Mouse (Mus musculus): ENCODE measurements around the gene Tlcd1.
"Not testable (repeated sequence)": the region's sequence is repeated elsewhere in the genome, so short reads cannot be mapped to it uniquely, and the experiment has no call there.

Tlcd1 gene

GRCm38 (mm10) chr11:78177903-78178858, 1.7 kb downstream of the Tlcd1 start:
- DNase-seq (ENCODE audit: low spot score) = peak; percentile 93

DNA sequence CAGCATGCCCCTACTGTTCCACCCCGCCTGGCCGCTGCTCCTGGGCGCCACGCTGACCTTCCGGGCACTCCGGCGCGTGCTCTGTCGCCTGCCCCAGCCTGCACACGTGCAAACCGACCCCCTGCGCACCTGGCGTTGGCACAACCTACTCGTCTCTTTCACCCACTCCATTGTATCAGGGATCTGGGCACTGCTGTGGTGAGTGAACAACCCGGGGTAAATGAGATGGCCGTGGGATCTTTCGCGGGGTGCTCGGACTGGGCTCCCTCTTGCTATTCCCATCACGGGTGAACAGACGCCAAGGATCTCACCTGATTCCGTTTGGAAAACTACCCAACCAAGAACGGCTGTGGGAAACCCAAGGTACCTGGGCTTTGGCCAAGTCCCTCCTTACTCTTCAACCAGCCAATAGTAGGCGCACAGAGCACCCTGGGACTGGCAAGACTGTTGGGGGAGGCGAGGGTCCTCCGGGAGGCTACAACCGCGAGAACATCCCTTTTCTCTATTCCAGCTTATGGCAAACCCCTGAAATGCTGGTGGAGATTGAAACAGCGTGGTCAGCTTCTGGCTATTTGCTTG, 2.4 kb downstream of the Tlcd1 start:
- DNase-seq (ENCODE audit: low spot score) = peak; percentile 62

DNA sequence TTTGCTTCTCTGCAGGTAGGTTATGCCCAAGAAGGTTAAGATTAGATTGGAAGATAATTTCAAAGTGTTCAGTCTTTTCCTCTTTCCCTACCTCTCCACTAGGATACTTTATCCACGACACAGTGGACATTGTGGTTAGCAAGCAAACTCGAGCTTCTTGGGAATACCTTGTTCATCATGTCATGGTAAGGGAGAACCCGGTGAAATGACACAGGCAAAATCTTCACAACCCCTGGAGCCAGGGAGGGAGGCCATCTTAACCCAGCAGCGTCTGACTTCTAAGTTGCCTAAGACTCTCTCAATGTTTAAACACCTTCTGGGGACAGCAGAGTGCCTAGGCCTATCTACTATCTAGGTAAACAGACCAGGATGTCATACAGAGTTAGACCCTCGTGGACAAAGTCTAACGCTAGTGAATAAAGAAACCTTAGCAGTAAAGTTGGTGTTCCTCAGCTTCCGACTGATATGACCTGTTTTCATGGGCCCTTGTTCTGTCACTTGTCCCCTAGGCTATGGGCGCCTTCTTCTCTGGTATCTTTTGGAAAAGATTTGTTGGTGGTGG, 3.0 kb downstream of the Tlcd1 start:
- no peak for DNase-seq (ENCODE audit: low spot score)

GRCm38 (mm10) chr11:78180081-78180761, 3.7 kb downstream of the Tlcd1 start:
- no peak for DNase-seq (ENCODE audit: low spot score)

DNA sequence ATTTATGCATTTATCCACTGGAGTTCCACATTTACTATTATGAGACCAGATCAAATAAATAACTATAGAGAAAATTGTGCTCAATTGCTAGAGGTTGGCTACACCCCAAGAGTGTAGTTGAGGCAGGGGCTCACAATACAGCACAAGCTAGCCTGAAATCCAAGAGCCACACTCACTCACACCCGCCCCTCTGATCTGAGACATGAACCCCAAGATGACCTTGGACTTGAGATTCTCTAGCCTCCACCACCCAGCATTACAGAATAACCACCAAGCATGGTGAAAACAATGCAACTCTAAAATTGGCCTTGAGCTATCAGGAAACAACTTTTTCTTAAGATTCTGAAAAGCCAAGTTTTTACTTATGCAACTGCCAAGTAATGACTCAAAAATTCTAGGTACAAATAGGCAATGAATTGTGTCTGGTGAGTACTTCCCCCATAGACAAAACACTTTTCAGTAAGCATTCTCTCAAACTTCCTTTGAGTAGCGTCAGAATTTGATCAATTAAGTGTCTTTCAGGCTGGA, 5.4 kb downstream of the Tlcd1 start:
- no peak for DNase-seq (ENCODE audit: low spot score)

GRCm38 (mm10) chr11:78182450-78182849, 5.9 kb downstream of the Tlcd1 start:
- no peak for DNase-seq (ENCODE audit: low spot score)

GRCm38 (mm10) chr11:78182961-78183844, 6.7 kb downstream of the Tlcd1 start, which contains the start of gene Rpl23a:
Gene Rpl23a (minus strand): TSS chr11:78183584.
- peak; percentile 70 for DNase-seq (ENCODE audit: low spot score)

DNA sequence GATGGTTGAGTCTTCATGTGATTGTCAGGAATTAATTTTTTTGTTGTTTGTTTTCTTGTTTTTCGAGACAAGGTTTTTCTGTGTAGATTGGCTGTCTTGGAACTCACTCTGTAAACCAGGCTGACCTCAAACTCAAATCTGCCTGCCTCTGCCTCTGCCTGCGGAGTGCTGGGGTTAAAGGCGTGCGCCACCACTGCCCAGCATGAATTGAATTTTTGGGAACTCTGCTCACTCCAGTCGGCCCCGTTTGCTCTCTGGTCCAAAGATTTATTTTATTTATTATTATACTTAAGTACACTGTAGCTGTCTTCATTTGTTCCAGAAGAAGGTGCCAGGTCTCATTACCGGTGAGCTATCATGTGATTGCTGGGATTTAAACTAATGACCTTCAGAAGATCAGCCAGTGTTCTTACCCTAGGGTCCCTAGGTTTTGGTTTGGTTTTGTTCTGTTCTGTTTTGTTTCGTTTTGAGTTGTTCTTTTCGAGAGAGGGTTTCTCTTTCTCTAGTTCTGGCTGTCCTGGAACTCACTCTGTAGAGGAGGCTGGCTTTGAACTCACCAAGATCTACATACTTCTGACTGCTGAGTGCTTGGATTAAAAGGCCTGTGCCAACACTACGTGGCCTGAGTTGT, 7.5 kb downstream of the Tlcd1 start:
- DNase-seq (ENCODE audit: low spot score) = no peak

GRCm38 (mm10) chr11:78184702-78185101, 8.2 kb downstream of the Tlcd1 start:
- not testable (repeated sequence) for DNase-seq (ENCODE audit: low spot score)

DNA sequence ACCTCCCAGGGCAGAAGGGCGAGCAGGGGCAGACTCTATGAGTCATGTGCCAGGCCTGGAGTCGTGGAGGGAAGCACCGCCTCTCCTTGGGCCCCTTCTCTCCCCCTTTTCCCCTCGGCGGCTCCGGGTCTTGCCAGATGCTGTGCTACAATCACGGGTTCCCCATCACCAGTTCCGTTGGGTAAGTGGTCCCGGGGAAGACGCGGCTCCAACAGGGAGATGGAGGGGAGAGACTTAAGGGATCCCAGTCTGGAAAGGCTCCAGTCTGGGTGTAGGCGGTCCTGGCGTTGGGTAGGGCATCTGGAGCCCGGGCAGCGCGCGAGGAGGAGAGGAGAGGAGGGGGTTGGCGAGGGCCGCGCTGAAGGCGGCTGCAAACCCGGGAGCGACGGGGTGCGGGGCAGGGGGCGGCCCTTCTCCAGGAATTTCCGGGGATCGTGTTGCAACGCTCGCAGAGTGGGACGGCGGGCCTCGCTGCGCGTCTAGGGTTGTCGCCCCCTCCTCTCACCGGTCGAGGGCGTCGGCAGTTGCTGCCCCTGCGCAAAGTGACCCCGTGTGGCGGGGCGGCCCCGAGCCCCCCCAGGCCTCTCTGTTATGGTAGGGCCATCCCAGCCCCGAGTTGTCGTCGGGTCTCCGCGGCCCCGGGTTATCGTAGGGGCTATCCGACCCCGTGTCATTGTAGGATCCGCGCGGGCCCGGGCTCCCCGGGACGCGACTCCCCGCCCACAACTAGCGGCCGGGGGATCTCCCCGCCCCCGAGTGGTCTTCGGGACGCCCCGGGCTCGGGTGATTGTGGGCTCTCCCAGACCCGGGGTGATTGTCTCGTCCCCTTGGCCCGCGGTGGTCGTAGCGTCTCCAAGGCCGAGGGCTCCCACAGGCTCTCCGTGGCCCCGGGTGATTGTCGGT, 12.1 kb downstream of the Tlcd1 start, which contains the start of gene Rab34:
TSS of gene Rab34 (plus strand) at position 100 of the 903 bp plus-strand sequence.
- DNase-seq (ENCODE audit: low spot score) = peak; percentile 70

GRCm38 (mm10) chr11:78189234-78190040, 12.9 kb downstream of the Tlcd1 start:
- DNase-seq (ENCODE audit: low spot score) = peak; percentile 60

- DNase-seq (ENCODE audit: low spot score) = no peak
These were observed 13.5 kb downstream of the Tlcd1 start for GRCm38 (mm10) chr11:78190041-78190440.

DNA sequence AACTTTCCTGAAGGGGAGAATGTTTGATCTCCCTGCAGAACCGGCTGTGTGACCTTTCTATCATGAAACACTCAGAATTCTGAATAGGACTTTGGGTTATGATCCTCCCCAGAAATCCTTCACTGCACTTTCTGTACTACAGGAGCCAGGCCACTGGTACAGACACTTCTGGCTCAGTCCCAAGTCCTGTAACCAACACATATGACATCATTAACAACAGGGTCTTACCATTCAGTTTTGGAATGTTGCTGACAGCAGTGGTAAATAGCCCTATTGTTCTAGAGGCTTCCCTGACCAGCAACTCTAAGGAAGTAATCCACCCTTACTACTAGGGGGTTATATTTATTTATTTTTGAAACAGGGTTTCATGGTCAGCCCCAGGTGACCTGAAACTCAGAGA, 16.6 kb downstream of the Tlcd1 start, which contains the start of gene Proca1:
TSS of gene Proca1 (plus strand) at position 280 of the 400 bp plus-strand sequence.
- no peak for DNase-seq (ENCODE audit: low spot score)

DNA sequence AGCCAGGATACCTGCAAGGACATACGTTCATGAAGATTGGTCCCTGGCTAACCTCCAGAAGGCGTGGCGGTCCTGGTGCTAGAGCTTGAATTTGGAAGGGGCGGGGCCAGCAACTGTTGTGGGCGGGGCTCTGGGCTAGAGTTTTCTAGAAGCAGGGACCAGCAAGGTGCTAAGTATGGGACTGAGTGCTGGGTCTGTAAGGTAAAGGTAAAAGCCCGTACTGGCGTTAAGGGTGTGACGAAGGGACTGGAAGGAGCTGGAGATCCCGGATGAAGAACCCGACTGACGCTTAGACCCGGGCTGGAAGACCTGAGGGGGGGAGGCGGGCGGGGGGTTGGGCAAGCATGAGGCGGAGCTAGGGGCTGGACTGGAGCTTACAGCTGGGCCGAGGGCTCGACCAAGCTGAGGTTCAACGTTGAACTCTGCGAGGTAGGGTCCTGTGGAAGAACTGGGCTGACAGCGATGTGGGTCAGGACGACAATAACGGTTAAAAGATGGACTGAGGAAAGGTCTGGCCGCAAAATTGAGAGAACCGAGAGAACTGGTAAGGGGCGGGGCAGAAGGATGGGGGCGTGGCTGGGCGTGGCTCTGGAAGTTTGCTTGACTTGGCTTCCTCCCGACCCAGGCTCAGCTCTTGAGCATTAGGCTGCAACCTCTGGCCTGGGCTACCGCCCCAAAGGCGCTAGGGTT, 18.0 kb downstream of the Tlcd1 start:
- DNase-seq (ENCODE audit: low spot score) = peak; percentile 65

DNA sequence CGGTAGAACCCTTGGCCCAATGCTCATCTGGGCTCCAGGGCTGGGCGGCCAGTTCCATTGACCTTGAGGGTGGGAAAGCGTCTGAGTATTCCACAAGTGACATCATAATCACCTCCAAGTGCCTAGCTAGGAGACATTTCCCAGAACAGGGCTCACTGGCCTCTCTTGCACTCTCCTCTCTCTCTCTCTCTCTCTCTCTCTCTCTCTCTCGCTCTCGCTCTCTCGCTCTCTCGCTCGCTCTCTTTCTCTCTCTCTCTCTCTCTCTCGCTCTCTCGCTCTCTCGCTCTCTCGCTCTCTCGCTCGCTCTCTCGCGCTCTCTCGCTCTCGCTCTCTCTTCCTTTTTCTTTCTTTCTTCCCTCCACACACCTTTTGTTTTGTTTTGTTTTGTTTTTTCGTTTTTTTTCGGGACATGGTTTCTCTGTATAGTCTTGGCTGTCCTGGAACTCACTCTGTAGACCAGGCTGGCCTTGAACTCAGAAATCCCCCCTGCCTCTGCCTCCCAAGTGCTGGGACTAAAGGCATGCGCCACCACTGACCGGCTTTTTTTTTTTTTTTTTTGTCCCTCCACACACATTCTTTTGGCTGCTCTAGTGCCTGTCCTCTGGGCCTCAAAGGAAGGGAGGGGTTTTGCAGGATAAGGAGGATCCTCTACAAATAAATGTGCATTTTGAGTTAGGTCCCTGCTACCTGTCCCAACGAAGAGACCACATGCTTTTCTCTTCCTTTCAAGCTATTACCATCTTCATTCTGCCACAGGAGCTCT, 18.8 kb downstream of the Tlcd1 start:
- DNase-seq (ENCODE audit: low spot score) = no peak

- no peak for DNase-seq (ENCODE audit: low spot score)
These were observed 25.9 kb downstream of the Tlcd1 start for GRCm38 (mm10) chr11:78202372-78202771.

GRCm38 (mm10) chr11:78204287-78204686, 27.8 kb downstream of the Tlcd1 start:
- DNase-seq (ENCODE audit: low spot score) = peak; percentile 37
